Mouse (Mus musculus): ENCODE measurements around the gene Hmmr. TPM values are rescaled to one million over a fixed set of nuclear protein-coding genes. Genes with fewer than 3 reads are reported as not detected.
"Not testable (repeated sequence)": the region's sequence is repeated elsewhere in the genome, so short reads cannot be mapped to it uniquely, and the experiment has no call there.

The Hmmr gene
- polyA plus RNA-seq, 1 experiment from 2014 or later, result 48.2 TPM

DNA sequence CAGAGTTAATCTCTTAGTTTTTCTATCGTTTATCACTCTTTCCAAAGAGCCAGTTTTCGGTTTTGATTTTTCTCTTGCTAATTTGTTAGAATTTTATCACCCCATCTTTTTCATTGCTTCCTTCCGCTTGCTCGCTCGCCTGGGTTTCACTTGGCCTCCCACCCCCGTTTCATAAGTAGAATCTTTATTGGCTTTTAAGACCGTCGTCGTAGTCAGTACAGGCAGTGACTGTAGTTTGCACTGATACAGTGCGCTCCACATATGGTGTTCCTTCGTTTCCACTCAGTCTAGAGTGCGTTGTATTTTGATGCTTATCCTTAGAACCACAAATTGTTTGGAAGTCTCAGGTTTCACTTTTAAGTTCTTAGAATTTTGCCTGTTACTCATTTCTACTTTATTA lies 13.1 kb upstream of the Hmmr start:
- no peaks in the 10 kb centered on the region for H3K27me3 ChIP-seq
- no peak overlapping the region for H3K4me2 ChIP-seq
- no peak for ATAC-seq (replicated peaks; ENCODE audit: low FRiP score)
- H3K9ac ChIP-seq, result no peak overlapping the region
- H3K36me3 ChIP-seq, result peaks cover 25% of the 10 kb centered on the region
- WGBS, result 87% methylated on average over 12 of the region's 12 CpGs
- no peak overlapping the region for H3K4me3 ChIP-seq (replicated peaks)
- no peaks in the 10 kb centered on the region for H3K4me1 ChIP-seq
- no peaks in the 10 kb centered on the region for H3K9me3 ChIP-seq (replicated peaks)
- no peak overlapping the region for H3K27ac ChIP-seq

DNA sequence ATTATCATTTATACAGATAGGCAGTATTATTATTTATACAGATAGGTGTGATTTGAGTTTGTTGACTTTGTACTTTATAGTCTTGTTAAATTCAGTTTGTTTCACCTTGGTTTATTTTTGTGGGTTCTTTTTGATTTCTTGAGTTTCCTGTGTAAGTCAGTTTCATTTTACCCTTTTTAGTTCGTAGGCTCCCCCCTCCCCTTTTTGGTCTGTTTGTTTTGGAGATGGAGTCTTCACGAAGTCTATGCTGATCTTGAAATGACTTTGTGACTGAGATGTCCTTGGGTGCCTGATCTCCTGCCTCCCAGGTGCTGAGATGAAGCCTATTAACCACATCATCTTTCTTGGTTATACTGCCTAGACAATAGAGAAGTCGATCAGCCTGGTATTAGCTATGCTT lies 11.1 kb upstream of the Hmmr start:
- no peak overlapping the region for H3K9ac ChIP-seq
- no peaks in the 10 kb centered on the region for H3K4me1 ChIP-seq
- H3K4me3 ChIP-seq (replicated peaks), result no peak overlapping the region
- H3K36me3 ChIP-seq, result peaks cover 26% of the 10 kb centered on the region
- H3K4me2 ChIP-seq, result no peak overlapping the region
- no peaks in the 10 kb centered on the region for H3K9me3 ChIP-seq (replicated peaks)
- no peaks in the 10 kb centered on the region for H3K27me3 ChIP-seq
- WGBS, result 88% methylated on average over 3 of the region's 3 CpGs
- ATAC-seq (replicated peaks; ENCODE audit: low FRiP score), result no peak
- no peak overlapping the region for H3K27ac ChIP-seq

DNA sequence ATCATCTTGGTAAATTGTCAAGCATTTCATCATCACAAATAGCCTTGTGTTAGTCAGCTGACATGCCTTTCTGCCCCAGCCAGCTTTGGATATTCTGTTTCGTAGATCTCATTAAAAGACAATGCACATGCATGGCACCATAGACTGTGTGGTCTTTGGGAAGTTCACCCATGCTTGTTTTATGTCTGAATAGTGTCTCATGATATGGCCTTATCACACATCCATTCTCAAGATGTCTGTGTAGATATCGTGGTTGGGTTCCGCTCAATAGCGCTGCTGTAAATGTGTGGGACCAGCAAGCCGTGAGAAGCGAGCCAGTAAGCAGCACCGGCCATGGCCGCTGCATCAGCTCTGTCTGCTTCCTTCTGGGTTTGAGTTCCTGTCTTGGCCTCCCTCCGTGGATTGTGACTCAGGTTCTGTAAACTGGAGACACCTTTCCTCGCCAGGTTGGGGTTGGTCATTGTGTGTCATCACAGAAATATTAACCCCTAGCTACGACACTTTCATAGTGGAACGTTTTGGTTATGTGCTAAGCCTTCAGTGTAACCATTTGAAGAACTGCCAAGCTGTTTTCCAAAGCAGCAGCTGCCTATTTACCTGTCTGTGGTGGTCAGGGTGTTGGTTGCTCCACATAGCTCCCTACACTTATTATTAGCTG lies 8.5 kb upstream of the Hmmr start:
- Histone ChIP-seq H3K4me2 (no peak overlapping the region), H3K4me3 (replicated peaks) (no peak overlapping the region), H3K36me3 (peaks cover 48% of the 10 kb centered on the region), H3K9me3 (replicated peaks) (no peaks in the 10 kb centered on the region), H3K9ac (no peak overlapping the region), H3K27ac (no peak overlapping the region), H3K27me3 (no peaks in the 10 kb centered on the region), H3K4me1 (no peaks in the 10 kb centered on the region)
- ATAC-seq (replicated peaks; ENCODE audit: low FRiP score), result no peak
- WGBS, result 93% methylated on average over 12 of the region's 12 CpGs

DNA sequence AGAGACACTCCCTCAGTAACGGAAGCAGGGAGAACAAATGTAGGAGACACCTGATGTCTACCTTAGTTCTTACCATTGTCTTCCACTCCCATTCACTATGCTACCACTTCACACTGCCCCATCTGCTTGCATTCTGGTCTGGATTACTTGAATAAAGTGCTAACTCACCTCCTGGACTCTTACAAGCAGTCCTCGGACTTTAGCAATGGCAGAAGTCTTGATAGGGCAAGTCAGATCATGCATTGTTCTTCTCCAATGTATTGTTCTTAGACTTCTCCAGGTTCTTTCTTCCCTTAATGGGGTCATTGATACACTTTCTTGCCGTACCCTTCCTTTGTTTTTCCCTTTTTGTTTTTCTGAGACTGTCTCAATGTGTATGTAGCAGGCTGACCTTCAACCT lies 4.1 kb upstream of the Hmmr start:
- peaks cover 13% of the 10 kb centered on the region for H3K4me1 ChIP-seq
- no peak overlapping the region for H3K27ac ChIP-seq
- WGBS, result 94% methylated on average over 3 of the region's 3 CpGs
- no peak overlapping the region for H3K9ac ChIP-seq
- no peak overlapping the region for H3K4me3 ChIP-seq (replicated peaks)
- no peak overlapping the region for H3K4me2 ChIP-seq
- peaks cover 53% of the 10 kb centered on the region for H3K36me3 ChIP-seq
- H3K9me3 ChIP-seq (replicated peaks), result no peaks in the 10 kb centered on the region
- no peaks in the 10 kb centered on the region for H3K27me3 ChIP-seq
- ATAC-seq (replicated peaks; ENCODE audit: low FRiP score), result no peak

DNA sequence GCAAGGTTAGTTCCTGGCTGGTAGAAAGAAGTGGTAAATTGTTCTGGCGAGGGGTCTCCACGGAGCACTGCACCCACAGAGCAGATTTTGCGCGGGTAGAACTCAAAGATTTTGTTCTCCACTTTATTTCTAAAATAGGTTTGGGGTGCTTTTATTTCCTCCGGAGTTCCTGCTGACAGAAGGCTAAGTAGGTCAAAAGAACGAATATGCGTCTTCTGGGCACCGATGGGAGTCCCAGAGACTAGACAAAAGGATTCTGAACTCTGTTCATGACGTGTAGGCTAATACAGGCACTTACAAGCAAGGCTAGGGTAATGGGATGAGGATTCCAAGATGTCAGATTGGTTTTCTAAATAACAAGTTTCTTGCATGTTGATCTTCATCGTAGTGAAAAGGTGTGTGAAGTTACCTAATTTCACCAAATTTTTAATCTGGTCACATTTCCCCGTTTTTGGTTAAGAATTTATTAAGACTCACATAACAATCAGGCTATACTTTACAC lies 1.1 kb upstream of the Hmmr start:
- H3K9ac ChIP-seq, result peak overlapping the region; percentile 92
- H3K36me3 ChIP-seq, result peaks cover 30% of the 10 kb centered on the region
- H3K4me2 ChIP-seq, result peak overlapping the region; percentile 78
- peak overlapping the region; percentile 92 for H3K27ac ChIP-seq
- ATAC-seq (replicated peaks; ENCODE audit: low FRiP score), result no peak
- peak overlapping the region; percentile 93 for H3K4me3 ChIP-seq (replicated peaks)
- H3K9me3 ChIP-seq (replicated peaks), result no peaks in the 10 kb centered on the region
- no peaks in the 10 kb centered on the region for H3K27me3 ChIP-seq
- 4% methylated on average over 11 of the region's 11 CpGs for WGBS
- peaks cover 20% of the 10 kb centered on the region for H3K4me1 ChIP-seq

DNA sequence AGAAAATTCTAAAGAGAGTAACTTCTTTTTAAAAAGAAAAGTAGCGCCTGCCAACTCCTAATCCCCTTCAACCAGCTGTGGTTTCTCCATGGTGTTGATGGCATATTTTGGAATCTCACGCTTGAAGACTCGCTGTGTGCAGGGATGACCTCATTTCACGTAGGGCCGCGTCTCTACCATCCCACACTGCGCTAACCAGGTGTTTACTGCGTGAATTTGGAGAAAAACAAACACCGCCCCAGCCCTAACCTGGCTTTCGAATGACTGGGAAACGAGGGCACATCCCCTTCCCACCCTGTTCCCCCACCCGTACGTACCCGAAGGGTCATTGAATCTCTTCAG lies 254 bp downstream of the Hmmr start:
- no peaks in the 10 kb centered on the region for H3K27me3 ChIP-seq
- H3K4me1 ChIP-seq, result peaks cover 20% of the 10 kb centered on the region
- H3K9ac ChIP-seq, result peak overlapping the region; percentile 58
- peak overlapping the region; percentile 93 for H3K4me3 ChIP-seq (replicated peaks)
- H3K27ac ChIP-seq, result no peak overlapping the region
- ATAC-seq (replicated peaks; ENCODE audit: low FRiP score), result peak; percentile 52
- H3K9me3 ChIP-seq (replicated peaks), result no peaks in the 10 kb centered on the region
- peaks cover 30% of the 10 kb centered on the region for H3K36me3 ChIP-seq
- WGBS, result under 1% methylated on average over 14 of the region's 14 CpGs
- peak overlapping the region; percentile 87 for H3K4me2 ChIP-seq

DNA sequence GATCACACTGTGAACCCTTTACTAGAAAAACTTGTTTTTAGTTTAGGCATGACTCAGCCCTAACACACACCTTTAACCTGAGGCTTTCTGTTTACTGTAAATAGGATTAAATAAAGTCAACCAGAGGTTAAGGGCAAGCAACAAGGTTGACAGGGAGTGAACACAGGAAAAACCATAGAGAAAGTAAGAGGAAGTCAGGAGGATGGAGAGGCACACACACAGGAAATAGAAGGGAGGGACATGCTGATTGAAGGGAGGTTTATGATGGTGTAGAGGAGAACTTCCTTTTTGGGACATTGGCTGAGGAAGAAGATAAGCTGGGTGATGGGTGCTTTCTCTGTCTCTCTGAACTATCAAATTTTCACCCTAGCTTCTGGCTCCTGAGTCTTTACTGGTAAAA lies 14.9 kb downstream of the Hmmr start:
- ATAC-seq (replicated peaks; ENCODE audit: low FRiP score), result no peak
- H3K36me3 ChIP-seq, result peaks cover 95% of the 10 kb centered on the region

DNA sequence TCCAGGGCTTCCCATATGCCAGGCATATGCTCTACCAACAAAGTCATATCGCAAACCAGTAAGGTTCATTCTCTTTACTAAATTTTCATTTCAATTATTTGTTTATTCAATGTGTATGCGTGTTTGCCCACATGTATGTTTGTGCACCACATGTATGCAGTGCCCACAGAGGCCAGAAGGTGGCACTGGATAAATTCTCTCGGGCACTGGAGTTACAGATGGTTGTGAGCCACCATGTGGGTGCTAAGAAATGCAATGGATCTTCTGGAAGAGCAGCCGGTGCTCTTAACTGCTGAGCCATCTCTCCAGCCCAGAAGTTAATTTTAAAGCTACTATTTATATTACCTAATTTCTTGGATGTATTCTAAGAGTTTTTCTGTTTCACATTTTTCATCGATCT lies 17.7 kb downstream of the Hmmr start:
- H3K9ac ChIP-seq, result no peak overlapping the region
- H3K36me3 ChIP-seq, result peaks cover 94% of the 10 kb centered on the region
- no peak overlapping the region for H3K27ac ChIP-seq
- H3K4me3 ChIP-seq (replicated peaks), result no peak overlapping the region
- no peak for ATAC-seq (replicated peaks; ENCODE audit: low FRiP score)
- no peaks in the 10 kb centered on the region for H3K27me3 ChIP-seq
- H3K9me3 ChIP-seq (replicated peaks), result no peaks in the 10 kb centered on the region
- H3K4me1 ChIP-seq, result no peaks in the 10 kb centered on the region
- WGBS, result 95% methylated on average over 5 of the region's 5 CpGs
- H3K4me2 ChIP-seq, result no peak overlapping the region

More for the DNA sequence above, 14.9 kb downstream of the Hmmr start:
- Histone ChIP-seq H3K9me3 (replicated peaks) (no peaks in the 10 kb centered on the region), H3K4me3 (replicated peaks) (no peak overlapping the region), H3K27me3 (no peaks in the 10 kb centered on the region), H3K27ac (no peak overlapping the region), H3K4me1 (no peaks in the 10 kb centered on the region), H3K4me2 (no peak overlapping the region), H3K9ac (no peak overlapping the region)

DNA sequence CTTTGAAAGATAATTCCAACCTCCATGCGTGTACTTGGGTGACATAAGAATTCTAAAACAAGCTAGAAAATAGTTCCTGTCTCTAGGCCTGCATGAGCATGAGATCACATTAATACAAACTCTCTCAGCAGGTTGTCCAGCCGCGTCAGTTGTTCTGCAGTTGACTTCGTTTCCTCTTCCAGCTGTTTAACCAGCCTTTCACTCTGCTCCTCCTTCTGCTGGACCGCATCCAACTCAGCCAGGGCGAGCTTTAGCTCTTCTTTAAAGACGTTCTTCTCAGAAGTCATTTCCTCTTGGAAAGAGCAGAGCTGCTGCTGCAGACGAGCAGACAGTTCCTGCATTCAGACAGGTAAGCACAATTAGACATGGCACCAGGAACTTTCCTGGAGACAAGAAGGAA lies 19.4 kb downstream of the Hmmr start:
- no peak overlapping the region for H3K4me3 ChIP-seq (replicated peaks)
- no peak overlapping the region for H3K4me2 ChIP-seq
- no peaks in the 10 kb centered on the region for H3K9me3 ChIP-seq (replicated peaks)
- H3K27me3 ChIP-seq, result no peaks in the 10 kb centered on the region
- peaks cover 96% of the 10 kb centered on the region for H3K36me3 ChIP-seq
- no peak overlapping the region for H3K9ac ChIP-seq
- no peaks in the 10 kb centered on the region for H3K4me1 ChIP-seq
- no peak overlapping the region for H3K27ac ChIP-seq
- 84% methylated on average over 8 of the region's 8 CpGs for WGBS
- ATAC-seq (replicated peaks; ENCODE audit: low FRiP score), result no peak

DNA sequence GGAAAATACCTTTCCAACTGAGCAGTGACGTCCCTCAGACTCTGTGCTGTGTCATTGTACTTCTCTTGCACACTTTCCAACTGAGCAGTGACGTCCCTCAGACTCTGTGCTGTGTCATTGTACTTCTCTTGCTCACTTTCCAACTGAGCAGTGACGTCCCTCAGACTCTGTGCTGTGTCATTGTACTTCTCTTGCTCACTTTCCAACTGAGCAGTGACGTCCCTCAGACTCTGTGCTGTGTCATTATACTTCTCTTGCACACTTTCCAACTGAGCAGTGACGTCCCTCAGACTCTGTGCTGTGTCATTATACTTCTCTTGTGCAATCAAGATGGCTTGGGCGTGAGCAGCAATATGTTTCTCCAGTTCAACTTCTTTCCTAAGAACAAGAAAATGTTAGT lies 23.3 kb downstream of the Hmmr start:
- H3K9me3 ChIP-seq (replicated peaks); H3K4me1 ChIP-seq; ATAC-seq (replicated peaks; ENCODE audit: low FRiP score); H3K27me3 ChIP-seq; H3K9ac ChIP-seq; H3K27ac ChIP-seq; H3K4me2 ChIP-seq; H3K4me3 ChIP-seq (replicated peaks): not testable (repeated sequence)
- peaks cover 93% of the 10 kb centered on the region for H3K36me3 ChIP-seq
- WGBS, result 92% methylated on average over 6 of the region's 6 CpGs

DNA sequence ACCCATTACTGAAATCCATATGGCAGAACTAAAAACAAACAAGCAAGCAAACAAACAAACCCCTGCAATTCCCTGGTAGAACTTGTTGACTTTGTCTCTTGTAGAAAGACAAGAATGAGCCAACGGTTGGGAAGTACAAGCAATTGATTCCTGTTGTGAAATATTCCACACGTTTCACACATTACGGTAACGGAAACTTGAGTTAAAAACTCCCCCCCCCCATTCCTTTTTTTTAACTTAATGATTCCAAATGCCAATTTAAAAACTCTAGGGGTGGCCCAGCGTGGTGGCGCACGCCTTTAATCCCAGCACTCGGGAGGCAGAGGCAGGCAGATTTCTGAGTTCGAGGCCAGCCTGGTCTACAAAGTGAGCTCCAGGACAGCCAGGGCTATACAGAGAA lies 38.1 kb downstream of the Hmmr start, which contains the start of gene Mat2b:
Mat2b (minus strand) TSS at position 101 of the 400 bp plus-strand sequence.
- no peaks in the 10 kb centered on the region for H3K27me3 ChIP-seq
- peak within 1 kb of the TSS; percentile 68 for H3K4me3 ChIP-seq (replicated peaks)
- H3K4me2 ChIP-seq, result peak within 1 kb of the TSS; percentile 88
- no peaks in the 10 kb centered on the region for H3K9me3 ChIP-seq (replicated peaks)
- H3K4me1 ChIP-seq, result peaks cover 19% of the 10 kb centered on the region
- H3K27ac ChIP-seq, result peak within 1 kb of the TSS; percentile 98
- ATAC-seq (replicated peaks; ENCODE audit: low FRiP score), result no peak
- 92% methylated on average over 9 of the region's 9 CpGs for WGBS
- H3K36me3 ChIP-seq, result no peaks in the 10 kb centered on the region; the same call in 1 of the 2 replicates
- peak within 1 kb of the TSS; percentile 60 for H3K9ac ChIP-seq

DNA sequence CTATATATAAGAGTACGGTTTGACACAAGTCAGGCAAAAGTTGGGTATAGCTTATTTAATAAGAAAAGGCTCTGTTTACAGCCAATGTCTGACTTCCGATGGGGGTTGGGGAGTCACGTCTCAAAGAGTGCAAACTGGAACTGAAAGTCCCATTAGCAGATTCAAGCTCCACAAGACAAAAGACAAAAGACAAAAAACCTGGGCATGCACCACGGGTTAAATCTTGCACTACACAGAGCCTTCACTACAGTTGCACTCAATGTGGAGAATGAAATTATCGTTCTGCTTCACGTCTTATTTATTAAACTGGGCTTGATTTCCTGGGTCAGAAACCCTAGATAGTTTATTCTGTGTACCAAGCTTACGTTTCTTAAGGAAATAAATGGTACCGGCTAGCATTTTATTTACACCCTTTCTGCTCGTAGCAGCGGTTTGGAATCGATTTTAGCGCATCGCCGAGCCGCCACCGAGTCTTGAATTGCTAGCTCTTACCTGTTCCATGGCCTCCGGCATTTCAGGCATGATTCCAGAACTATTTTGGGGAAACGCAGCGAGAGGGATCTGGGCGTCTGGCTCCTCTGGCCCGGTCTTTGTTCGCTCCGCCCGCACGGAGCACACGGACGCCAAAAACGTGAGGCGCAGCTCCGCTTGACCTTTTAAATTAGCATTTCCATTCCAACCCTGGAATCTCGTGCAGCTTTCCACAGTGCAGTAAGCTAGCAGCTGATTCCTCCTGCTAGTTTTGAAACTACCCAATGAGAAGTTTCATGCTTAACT lies 38.7 kb downstream of the Hmmr start:
- Histone ChIP-seq H3K9me3 (replicated peaks) (no peaks in the 10 kb centered on the region), H3K4me1 (peaks cover 25% of the 10 kb centered on the region), H3K27me3 (no peaks in the 10 kb centered on the region), H3K4me2 (peak overlapping the region; percentile 88), H3K9ac (peak overlapping the region; percentile 60), H3K4me3 (replicated peaks) (peak overlapping the region; percentile 68), H3K27ac (peak overlapping the region; percentile 98), H3K36me3 (no peaks in the 10 kb centered on the region)
- WGBS, result under 1% methylated on average over 31 of the region's 31 CpGs
- peak; percentile 41 for ATAC-seq (replicated peaks; ENCODE audit: low FRiP score)

All from kidney, embryonic 15.5 days (tissue).